Mouse (Mus musculus) urinary bladder, adult 2 months (tissue): ENCODE measurements around the gene Glyatl3. TPM values are rescaled to one million over a fixed set of nuclear protein-coding genes. Genes with fewer than 3 reads are reported as not detected.
A peak's percentile ranks its signal among the peaks of the same experiment; 100 is the strongest.

Experiments used
- DNase-seq: peaks from one replicate; pipeline ENCODE4 v3.0.0; 2022; ENCODE audit warnings: low spot score
- polyA plus RNA-seq: library from polyadenylated mRNA; depleted of rRNA; stranded (reverse); fragments of >200 nt; gene quantifications from 2 replicates; pipeline ENCODE4 v1.2.3, GENCODE M21; 2012; rRNA removed

Gene Glyatl3
- polyA plus RNA-seq: not detected in 2 replicates

DNA sequence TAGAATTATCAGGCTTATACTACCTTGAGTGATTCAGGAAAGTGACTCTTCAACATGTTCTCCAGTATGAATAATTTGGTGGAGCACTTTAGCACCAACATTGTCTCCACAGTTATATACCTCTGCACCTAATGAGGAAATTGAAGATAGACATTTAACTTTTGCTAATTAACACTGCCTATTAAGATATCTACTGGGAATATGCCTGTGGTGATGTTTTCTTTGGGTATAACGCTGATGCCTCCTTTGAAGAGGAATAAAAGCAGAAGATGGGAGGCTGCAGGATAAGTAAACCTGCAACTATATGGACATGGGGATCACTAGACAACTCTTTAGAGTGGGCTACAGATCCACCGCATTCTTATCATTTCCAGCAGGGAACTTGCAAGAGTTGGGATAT is at the start of gene Glyatl3:
TSS of gene Glyatl3 (minus strand) at position 101 of the 400 bp plus-strand sequence.
- DNase-seq: no peak

DNA sequence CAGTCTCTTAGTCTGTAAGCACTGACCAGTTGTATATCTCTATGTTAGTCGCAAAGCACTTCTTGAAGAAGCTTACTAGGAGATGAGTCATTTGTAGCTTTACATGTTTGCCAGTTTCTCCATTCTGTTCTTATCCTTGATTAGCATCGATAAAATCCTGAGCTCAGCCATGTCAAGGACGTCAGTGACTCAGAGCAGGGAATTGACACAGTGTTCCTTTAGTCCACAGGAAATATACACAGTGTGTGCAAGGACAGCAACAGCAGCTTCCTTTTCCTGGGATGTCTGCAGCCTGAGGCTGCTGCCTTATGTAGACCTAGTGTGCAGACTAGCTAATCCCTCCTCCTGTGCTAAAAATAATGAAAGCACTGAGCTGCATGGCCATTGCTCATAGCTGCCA is 34.4 kb upstream of the Glyatl3 start:
- no peak for DNase-seq

DNA sequence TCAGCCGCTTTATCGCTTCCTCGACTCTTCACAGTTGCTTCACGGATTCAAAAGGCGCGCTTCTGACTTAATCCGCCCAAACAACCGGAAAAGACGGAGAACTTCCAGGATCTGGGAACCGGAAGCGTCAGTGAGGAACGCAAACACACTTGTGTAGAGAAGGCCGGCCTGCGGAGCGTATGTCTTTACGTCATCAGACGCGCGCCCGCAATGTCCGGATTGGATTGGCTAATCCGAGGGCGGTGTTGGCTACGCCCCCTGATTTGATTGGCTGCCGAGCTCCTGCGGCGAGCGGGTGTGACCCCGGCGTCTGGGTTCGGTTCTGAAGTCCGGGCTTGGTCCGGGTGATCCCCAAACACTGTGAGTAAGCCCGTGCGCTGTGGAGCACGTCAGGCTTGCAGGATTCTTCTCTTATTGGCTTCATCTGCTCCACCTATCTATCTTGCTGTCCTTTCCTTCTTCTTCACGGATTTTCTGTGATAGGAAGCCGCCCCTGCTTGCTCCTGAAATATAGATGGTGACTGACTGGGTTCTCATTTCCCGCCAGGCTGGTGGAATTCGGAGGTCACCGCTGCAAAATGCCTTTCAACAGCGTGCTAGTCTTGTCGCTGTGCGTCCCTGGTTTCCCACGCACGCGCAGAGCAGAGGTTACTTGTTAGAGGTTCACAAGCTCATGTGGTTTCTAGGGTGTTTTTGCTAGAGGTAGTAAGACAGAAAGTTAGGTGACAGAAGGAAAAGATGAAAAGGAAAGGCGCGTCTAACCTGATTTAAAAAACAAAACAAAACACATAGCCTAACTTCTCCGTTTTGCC is 20.5 kb upstream of the Glyatl3 start, which contains the start of the genes Mut and Cenpq:
TSS of gene Mut (plus strand) at position 266 of the 812 bp plus-strand sequence.
TSS of gene Cenpq (minus strand) at position 628 of the 812 bp plus-strand sequence.
- DNase-seq: peak; percentile 93

DNA sequence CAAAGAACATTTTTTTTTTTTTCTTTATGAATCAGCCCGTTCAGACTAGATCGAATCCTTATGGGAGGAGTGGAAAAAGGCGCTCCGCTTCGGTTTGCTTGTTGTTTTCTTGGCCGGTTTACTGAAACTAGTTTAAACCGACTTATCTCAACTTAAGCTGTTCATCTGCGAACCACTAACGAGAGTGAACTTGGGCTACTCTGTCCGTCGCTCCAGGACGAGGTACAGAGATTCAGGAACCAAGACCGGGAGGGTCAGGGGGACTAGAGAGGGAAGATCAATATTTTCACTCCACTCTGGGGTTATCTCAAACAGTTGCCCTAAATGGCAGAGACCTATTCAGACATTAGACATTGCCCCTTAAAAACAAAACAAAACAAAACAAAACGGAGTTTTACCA is 19.8 kb upstream of the Glyatl3 start:
- DNase-seq: no peak

GRCm38 (mm10) chr17:40915499-40915898 is 1.3 kb upstream of the Glyatl3 start:
- DNase-seq: no peak

GRCm38 (mm10) chr17:40904721-40905154 is 9.4 kb downstream of the Glyatl3 start:
- no peak for DNase-seq

DNA sequence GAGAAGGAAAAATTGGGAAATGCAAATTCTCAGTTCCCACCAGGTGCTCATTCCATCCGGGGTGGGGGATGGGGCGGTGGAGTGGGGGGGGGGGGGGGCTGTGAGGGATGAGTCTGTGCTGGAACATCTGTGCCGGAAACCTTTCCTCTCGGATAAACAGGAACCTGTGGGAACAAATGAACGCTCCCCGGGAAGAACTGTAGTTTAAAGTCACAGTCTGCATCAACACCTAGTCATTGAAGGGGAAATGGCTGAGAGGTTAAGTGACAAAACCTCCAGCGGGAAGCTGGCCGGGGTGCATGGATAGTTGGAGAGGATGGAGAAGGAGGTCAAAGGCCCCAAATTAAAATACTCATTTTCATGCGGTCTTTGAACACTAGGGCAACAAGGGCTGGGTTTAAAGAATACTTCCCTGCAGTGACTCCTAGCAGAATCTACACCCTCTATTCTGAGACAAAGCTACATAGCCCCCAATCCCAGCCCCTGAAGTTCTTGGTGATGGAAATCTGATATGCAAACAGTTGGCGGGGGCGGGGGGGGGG is 10.0 kb downstream of the Glyatl3 start:
- DNase-seq: no peak

GRCm38 (mm10) chr17:40903345-40903744 is 10.8 kb downstream of the Glyatl3 start:
- DNase-seq: no peak

GRCm38 (mm10) chr17:40899783-40900363 is 14.3 kb downstream of the Glyatl3 start:
- DNase-seq: no peak

DNA sequence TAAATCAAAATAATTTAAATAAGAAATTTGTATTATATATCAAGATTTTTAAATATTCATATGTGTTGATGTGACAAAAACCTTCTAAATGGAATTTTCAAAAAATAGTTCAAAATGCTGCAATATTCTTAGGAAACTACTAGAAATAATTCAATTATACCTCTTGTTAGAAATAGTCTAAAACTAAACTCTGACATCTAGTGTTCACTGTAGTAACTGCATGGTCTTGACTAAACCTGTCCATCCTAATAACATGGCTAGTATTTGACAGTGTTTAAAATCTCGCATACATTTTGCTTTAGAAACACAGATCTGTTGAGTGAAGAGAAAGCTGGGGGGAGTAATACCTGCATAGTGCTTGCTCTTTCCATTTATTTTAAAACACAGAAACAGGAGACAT is 17.3 kb downstream of the Glyatl3 start:
- DNase-seq: no peak

- no peak for DNase-seq
Observed at GRCm38 (mm10) chr17:40887849-40888536, 26.2 kb downstream of the Glyatl3 start.

GRCm38 (mm10) chr17:40885155-40885554 is 29.0 kb downstream of the Glyatl3 start:
- DNase-seq: no peak

DNA sequence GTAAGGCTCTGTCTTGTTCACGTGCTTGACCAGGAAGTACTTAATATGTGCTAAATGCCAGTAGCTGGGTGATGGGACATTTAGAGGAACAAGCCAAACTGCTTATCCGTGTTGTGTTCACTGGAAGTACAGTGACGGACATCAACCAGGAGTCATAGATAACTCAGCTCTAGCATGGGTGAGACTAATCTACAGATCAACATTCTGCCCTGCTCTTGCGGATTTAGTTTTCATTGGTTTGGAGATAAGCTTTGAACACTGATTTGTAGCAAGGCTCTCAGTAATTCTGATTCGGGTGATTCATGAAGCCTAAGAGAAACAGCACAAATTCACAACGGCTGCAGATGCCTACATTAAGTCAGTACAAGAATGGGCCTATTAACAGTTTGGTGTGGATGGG is 32.0 kb downstream of the Glyatl3 start:
- DNase-seq: no peak

DNA sequence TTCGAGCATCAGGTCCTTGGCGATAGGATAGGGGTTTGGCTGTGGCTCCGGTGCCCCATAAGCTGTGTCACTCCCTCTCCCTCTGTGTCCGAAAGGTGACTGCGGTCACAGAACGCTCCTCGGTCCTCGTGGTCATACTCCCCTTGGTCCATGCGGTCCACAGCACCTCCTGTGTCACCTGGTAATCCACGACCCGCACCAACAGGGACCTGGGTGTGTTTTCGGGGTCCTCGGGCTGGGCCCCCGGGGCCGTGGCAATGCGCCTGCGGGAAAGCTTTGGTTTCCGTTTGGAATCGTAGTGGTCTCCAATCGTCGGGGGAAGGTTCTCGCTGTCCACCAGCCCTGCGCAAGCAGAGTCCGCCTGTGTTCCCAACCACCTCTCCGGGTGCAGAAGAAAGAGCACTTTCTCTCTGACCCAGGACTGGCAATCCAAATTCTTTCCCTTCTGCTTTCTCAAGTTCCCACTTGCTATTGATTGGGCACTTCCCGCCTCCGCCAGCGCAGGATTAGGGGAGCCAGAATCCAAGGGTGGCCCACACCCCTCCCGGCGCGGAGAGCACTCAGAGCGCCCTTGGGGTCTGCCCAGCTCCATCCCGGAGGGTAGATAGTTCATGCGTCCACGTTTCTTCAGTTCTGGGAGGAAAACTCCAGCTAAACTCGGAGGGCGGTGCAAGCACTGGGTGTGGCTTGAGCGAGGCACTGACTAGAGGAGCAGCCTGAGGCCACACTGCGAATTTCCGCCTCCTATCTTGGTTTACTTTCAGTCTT is 34.0 kb downstream of the Glyatl3 start, which contains the start of gene 9130008F23Rik:
TSS of gene 9130008F23Rik (minus strand) at position 636 of the 768 bp plus-strand sequence.
- DNase-seq: peak; percentile 58

DNA sequence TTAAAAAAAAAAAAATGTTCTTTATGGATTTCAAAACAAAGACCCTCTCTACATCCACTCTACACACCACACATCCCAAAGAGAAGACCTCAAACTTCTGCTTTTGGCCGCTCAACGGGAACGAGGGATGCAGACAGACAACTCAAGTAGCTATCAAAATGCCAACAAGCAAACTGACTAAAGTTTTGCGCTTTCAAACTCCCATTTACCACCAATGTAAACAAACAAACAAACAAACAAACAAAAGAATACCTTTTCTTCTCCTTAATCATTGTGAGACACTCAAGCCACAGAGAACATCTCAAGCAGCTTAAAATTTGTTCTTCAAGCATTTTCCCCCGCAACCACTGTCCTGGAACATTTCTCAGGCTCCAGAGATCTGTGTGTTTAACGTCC is 34.6 kb downstream of the Glyatl3 start:
- DNase-seq: no peak

DNA sequence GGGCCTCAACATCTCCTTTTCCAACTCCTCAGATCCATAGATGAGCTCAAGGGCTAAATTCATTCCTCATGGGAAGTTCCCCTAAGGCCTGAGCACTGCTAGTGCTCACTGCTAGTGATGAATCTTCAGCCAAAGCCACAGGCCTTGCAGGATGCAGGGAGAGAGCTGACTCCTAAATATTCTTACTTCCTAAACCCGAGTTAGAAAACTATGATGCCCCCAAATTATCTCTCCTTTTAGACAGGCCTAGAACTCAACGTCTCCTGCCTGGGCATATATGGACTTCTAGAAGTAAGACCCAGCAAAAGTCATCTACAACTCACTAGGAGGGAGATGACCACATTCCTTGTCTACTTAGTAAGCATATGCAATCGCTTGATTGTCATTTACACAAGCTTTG is 36.4 kb downstream of the Glyatl3 start:
- DNase-seq: no peak

GRCm38 (mm10) chr17:40875568-40875967 is 38.6 kb downstream of the Glyatl3 start:
- no peak for DNase-seq

GRCm38 (mm10) chr17:40874701-40875100 is 39.4 kb downstream of the Glyatl3 start:
- no peak for DNase-seq

- no peak for DNase-seq
Observed at GRCm38 (mm10) chr17:40873582-40874011, 40.6 kb downstream of the Glyatl3 start.

- DNase-seq: no peak
Observed at GRCm38 (mm10) chr17:40872626-40873025, 41.5 kb downstream of the Glyatl3 start.
